ENCODE assay signal across 19 mouse cellular contexts in the genomic region with DNA sequence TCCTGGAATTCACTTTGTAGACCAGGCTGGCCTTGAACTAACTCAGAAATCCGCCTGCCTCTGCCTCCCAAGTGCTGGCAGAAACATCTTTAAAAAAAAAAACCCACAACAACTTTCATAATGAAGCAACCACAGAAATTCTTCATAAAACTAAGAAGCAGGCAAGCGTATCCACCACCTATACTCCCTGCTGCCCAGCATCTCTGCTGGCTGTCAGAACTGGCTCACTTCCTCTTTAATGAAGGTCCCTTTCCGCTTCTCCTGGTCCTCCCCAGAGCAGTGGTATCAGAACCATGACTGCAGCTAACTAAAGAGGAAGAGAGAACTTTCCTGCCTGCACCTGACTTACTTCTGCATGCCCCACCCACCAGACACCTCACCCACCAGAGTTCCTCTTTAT. TPM values are rescaled to one million over a fixed set of nuclear protein-coding genes. Genes with fewer than 3 reads are reported as not detected.
DNase-seq lines count a peak whose midpoint lies in the region; ATAC-seq and TF ChIP-seq lines count a peak whose summit lies in the region.
"Had no signal": no experiment of that assay in that cellular context is flagged by ENCODE, and none has a peak within 500 bp of the region (broad histone marks: within the 10 kb centered on the region; RNA-seq: fewer than 3 reads in every experiment).

No protein-coding gene starts in this region.

- peak; percentile 70 for DNase-seq in layer of hippocampus, adult 9-11 months
- DNase-seq in layer of hippocampus, adult 2 months (ENCODE audit: low spot score in 2 of 2), result no peak
- peak; percentile 26 for DNase-seq in T-cell, adult 2 months (ENCODE audit: low spot score)
- peak; percentile 39 to 49 for DNase-seq in lung, postnatal 4 days
- DNase-seq in spleen, adult 2 months (ENCODE audit: low read depth in 1 of 2, low spot score in 2 of 2), result peak; percentile 78 to 88
- DNase-seq in left cerebral cortex, adult 8-10 months (ENCODE audit: low spot score in 2 of 2), result no peak
- no peak for DNase-seq in ovary, postnatal 14 days (ENCODE audit: low spot score)
- DNase-seq: adrenal gland, postnatal 25 days; cerebellum, adult 11 months; kidney, adult 11 months; right cerebral cortex, adult 18-20 months; thymus, postnatal 14 days had no signal

- no peak overlapping the region for H3K27ac ChIP-seq in layer of hippocampus, adult 2 months
- peak overlapping the region; percentile 42; the same call in 1 of the 2 replicates for H3K27ac ChIP-seq in spleen, adult 2 months (ENCODE audit: insufficient read depth, low read length)
- H3K27ac ChIP-seq: heart, embryonic 13.5 days; hindbrain, embryonic 14.5 days; liver, embryonic 14.5 days; midbrain, embryonic 12.5 days; neural tube, embryonic 13.5 days had no signal

- H3K4me3 ChIP-seq in layer of hippocampus, adult 2 months, result no peak overlapping the region
- H3K4me3 ChIP-seq in spleen, adult 2 months (ENCODE audit: extremely low read depth, insufficient read depth, insufficient read length), result no peak overlapping the region
- H3K4me3 ChIP-seq: erythroblast, embryonic 14.5 days; heart, embryonic 13.5 days; midbrain, embryonic 12.5 days; neural tube, embryonic 13.5 days had no signal

- H3K36me3 ChIP-seq in spleen, adult 2 months (ENCODE audit: control insufficient read depth, insufficient read depth, low read length), result peaks cover 9% of the 10 kb centered on the region

- 23% methylated on average over 3 of the region's 3 CpGs for WGBS in spleen, adult 2 months

- H3K4me1 ChIP-seq in spleen, adult 2 months (ENCODE audit: control insufficient read depth, insufficient read depth, insufficient read length), result peaks cover 8% of the 10 kb centered on the region; the same call in 1 of the 2 replicates

- TF ChIP-seq POLR2A in spleen, adult 2 months (IDR thresholded peaks at IDR 0.05; ENCODE audit: low read depth, low read length), result no peak

- no peaks in the 10 kb centered on the region for H3K27me3 ChIP-seq in spleen, adult 2 months (ENCODE audit: control insufficient read depth, insufficient read depth, low read length)
- H3K27me3 ChIP-seq: heart, embryonic 13.5 days; midbrain, embryonic 12.5 days had no signal

- ATAC-seq in erythroblast, adult 5-6 weeks (replicated peaks; ENCODE audit: low FRiP score, poor library complexity, severe bottlenecking), result no peak

- TF ChIP-seq CTCF in layer of hippocampus, adult 2 months (conservative IDR thresholded peaks at IDR 0.05), result no peak
- TF ChIP-seq CTCF in spleen, adult 2 months (IDR thresholded peaks at IDR 0.05; ENCODE audit: extremely low read depth, insufficient read depth, insufficient read length, insufficient replicate concordance), result no peak

RNA-seq across cellular contexts. Expression of a gene that starts 31.0 kb away (rescaled TPM):
- total RNA-seq in layer of hippocampus, adult 2 months (2021), result 10 to 100 TPM; 35.6 to 36.0 TPM
- polyA plus RNA-seq in spleen, adult 2 months (2012; rRNA removed), result 10.8 and 11.7 TPM in 2 replicates
- total RNA-seq in erythroblast, adult 5-6 weeks (2015; ENCODE audit: low replicate concordance), result 6.5 and 7.5 TPM in 2 replicates
- total RNA-seq in erythroblast, adult 5-6 weeks (2017; ENCODE audit: low replicate concordance), result 3.7 and 7.4 TPM in 2 replicates
- 10 to 100 TPM; 39.0 to 47.4 (median 43.7) TPM for total RNA-seq in left cerebral cortex, adult 8-10 months (2022)

Comparison
In these comparisons a context has a peak if more than half of its experiments do, and no peak if none do; other contexts are left out.
1. DNase-seq: peak in layer of hippocampus, adult 9-11 months (single experiment), T-cell, adult 2 months (single experiment), lung, postnatal 4 days (2 of 2) and spleen, adult 2 months (2 of 2); none in layer of hippocampus, adult 2 months (0 of 2), left cerebral cortex, adult 8-10 months (0 of 2) and ovary, postnatal 14 days (single experiment).
2. RNA of a gene that starts 31.0 kb away (total RNA-seq): 39.0 to 47.4 TPM in left cerebral cortex, adult 8-10 months and 35.6 to 36.0 TPM in layer of hippocampus, adult 2 months; 3.7 to 7.5 TPM in erythroblast, adult 5-6 weeks; every median in the first group is over 4 times any median in the second.